Mouse (Mus musculus) embryonic facial prominence, embryonic 12.5 days (tissue): ENCODE results near the gene Opn4. TPM values are rescaled to one million over a fixed set of nuclear protein-coding genes. Genes with fewer than 3 reads are reported as not detected.

Source experiments
- ATAC-seq: fragments of 200-750 bp; cut with Nextera tagmentation; 2 replicates; pipeline ENCODE4 v1.8.0; 2017; ENCODE audit not compliant: insufficient number of reproducible peaks, insufficient read depth, low FRiP score, low TSS enrichment
- H3K27ac ChIP-seq: fragments of 300-500 bp; sonication (generic); 2 replicates; pipeline ENCODE4 v1.5.1; 2016; ENCODE audit warnings: mild to moderate bottlenecking
- H3K27me3 ChIP-seq: fragments of 300-500 bp; sonication (generic); 2 replicates; pipeline ENCODE4 v1.6.1; 2016; ENCODE audit warnings: mild to moderate bottlenecking, moderate library complexity
- H3K36me3 ChIP-seq: fragments of 300-500 bp; sonication (generic); 2 replicates; pipeline ENCODE4 v1.6.1; 2016; ENCODE audit warnings: mild to moderate bottlenecking
- H3K4me1 ChIP-seq: fragments of 300-500 bp; sonication (generic); 2 replicates; pipeline ENCODE4 v1.6.1; 2016
- H3K4me2 ChIP-seq: fragments of 300-500 bp; sonication (generic); replicated peaks from 2 replicates; pipeline ENCODE4 v1.6.1; 2016; ENCODE audit warnings: mild to moderate bottlenecking, moderate library complexity
- H3K4me3 ChIP-seq: fragments of 300-500 bp; sonication (generic); 2 replicates; pipeline ENCODE4 v1.5.1; 2016; ENCODE audit warnings: mild to moderate bottlenecking
- H3K9ac ChIP-seq: fragments of 300-500 bp; sonication (generic); 2 replicates; pipeline ENCODE4 v1.6.1; 2016; ENCODE audit warnings: mild to moderate bottlenecking, moderate library complexity
- H3K9me3 ChIP-seq: fragments of 300-500 bp; sonication (generic); 2 replicates; pipeline ENCODE4 v1.6.1; 2016; ENCODE audit warnings: mild to moderate bottlenecking, moderate library complexity
- WGBS: fragments of 180-500 bp; shearing (Covaris S2); methylation state at CpG from one replicate; pipeline ENCODE4 v1.1.7; 2016; 5-methylcytosine and 5-hydroxymethylcytosine counted together
- polyA plus RNA-seq: library from polyadenylated mRNA; unstranded; fragments of >200 nt; fragmentation: Nextera tagmentation; extraction: Ambion mirVana; gene quantifications from 2 replicates; pipeline ENCODE4 v1.2.1, GENCODE M21; 2016

Opn4 gene
- polyA plus RNA-seq, 1 experiment from 2014 or later = 1.1 TPM

DNA sequence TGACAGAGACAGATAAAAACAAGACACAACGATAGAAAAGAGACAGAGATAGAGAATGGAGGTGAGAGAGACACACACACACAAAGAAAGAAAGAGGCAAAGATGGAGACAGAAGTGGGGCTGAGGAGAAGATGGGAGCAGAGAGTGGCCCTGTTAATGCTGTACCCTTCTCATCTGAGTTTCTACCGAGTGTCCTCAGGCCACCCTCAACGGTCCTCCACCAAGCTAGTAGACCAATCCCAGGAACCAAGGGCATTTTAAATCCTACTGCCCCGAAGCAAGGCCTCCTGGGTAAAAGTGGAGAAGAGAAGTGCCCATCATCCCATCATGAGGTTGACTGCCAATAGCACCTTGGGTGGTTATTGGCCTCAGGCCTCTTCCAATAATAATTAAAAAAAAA is 29.0 kb downstream of the Opn4 start:
- Histone ChIP-seq H3K36me3 (no peaks in the 10 kb centered on the region), H3K27me3 (peaks cover 3% of the 10 kb centered on the region; the same call in 1 of the 2 replicates), H3K4me3 (no peak overlapping the region), H3K27ac (no peak overlapping the region), H3K9me3 (no peaks in the 10 kb centered on the region), H3K4me2 (no peak overlapping the region), H3K9ac (no peak overlapping the region), H3K4me1 (peaks cover 26% of the 10 kb centered on the region)
- ATAC-seq = no peak
- WGBS = 79% methylated on average over 4 of the region's 4 CpGs

DNA sequence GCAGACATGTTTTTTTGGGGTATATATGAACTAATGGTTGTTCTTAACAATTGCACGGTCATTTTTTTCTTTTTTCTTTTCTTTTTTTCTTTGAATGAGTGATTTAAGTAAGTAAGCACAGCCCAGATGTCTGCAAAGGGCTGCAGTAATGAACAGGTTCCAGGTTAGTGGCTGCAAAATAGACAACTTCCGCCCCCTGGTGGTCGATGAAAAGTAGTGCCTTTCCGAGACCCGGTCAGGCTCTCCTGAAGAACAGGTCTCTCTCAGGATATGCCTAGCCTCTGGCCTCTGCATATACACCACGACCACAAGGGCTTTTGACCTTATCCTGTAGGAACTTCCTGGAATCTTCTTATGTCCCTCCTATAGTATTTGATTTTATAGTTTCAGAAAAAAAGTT is 29.6 kb downstream of the Opn4 start:
- Histone ChIP-seq H3K27ac (no peak overlapping the region), H3K9ac (no peak overlapping the region), H3K4me1 (peaks cover 30% of the 10 kb centered on the region), H3K36me3 (no peaks in the 10 kb centered on the region), H3K9me3 (no peaks in the 10 kb centered on the region), H3K4me3 (no peak overlapping the region), H3K4me2 (peak overlapping the region; percentile 49), H3K27me3 (peaks cover 3% of the 10 kb centered on the region; the same call in 1 of the 2 replicates)
- peak; percentile 74 for ATAC-seq
- WGBS = 1% methylated on average over 6 of the region's 6 CpGs

DNA sequence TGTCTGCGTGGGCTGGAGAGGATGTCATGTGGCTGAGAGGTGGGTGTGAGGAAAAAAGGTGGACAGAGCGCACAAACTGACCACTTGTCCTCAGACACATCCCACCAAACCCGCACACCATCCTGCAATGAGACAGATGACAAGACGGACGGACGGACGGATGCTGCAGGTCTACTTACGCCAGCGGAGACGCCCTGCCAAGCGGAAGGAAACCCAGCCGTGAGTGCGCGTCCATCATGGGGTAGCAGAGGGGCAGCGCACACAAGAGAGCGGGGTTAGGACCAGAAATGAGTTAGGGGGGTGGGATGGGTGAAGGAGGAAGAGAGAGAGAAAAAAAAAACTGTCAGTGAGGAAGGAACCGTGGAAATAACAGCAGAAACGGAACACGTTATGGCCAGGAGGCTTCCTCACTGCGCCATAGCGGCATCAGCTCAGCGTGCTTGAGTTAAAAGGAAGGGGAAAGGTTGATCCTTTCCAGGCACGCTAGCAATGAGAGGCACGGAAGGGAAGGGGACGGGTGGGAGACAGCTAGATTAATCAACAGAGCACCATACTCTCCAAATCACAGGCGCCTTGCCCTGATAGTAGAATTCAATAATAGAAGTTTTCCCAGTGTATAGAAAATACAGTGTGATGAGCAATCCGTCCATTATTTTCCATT is 30.3 kb downstream of the Opn4 start:
- ATAC-seq = no peak
- Histone ChIP-seq H3K4me2 (peak overlapping the region; percentile 49), H3K4me3 (peak overlapping the region; percentile 19), H3K27ac (no peak overlapping the region), H3K9me3 (no peaks in the 10 kb centered on the region), H3K36me3 (no peaks in the 10 kb centered on the region), H3K4me1 (peaks cover 32% of the 10 kb centered on the region), H3K9ac (no peak overlapping the region), H3K27me3 (peaks cover 3% of the 10 kb centered on the region; the same call in 1 of the 2 replicates)
- WGBS = 37% methylated on average over 27 of the region's 27 CpGs

DNA sequence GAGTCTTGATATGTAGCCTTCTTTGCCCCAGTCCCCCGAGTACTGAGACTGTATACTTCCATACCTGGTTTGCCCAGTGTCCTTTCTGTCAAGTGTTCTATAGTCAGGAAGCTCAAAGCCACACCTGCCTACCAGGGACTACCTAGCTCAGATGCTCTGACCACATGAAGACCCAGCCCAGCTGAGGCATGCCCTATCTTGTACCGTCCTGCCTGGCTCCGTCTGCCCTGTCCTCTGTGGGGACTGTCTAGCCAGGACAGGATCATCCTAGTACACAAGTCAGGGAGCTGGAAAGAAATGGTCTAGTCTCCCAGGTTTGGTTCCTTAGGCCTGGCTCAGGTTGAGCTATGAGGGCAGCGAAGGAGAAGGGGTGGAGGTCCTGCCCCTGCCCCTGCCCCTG is 31.3 kb downstream of the Opn4 start:
- no peaks in the 10 kb centered on the region for H3K36me3 ChIP-seq
- peaks cover 3% of the 10 kb centered on the region; the same call in 1 of the 2 replicates for H3K27me3 ChIP-seq
- no peak overlapping the region for H3K4me3 ChIP-seq
- no peak for ATAC-seq
- H3K9ac ChIP-seq = no peak overlapping the region
- peaks cover 32% of the 10 kb centered on the region for H3K4me1 ChIP-seq
- no peak overlapping the region for H3K4me2 ChIP-seq
- H3K9me3 ChIP-seq = no peaks in the 10 kb centered on the region
- no peak overlapping the region for H3K27ac ChIP-seq
- WGBS = 79% methylated on average over 4 of the region's 4 CpGs

DNA sequence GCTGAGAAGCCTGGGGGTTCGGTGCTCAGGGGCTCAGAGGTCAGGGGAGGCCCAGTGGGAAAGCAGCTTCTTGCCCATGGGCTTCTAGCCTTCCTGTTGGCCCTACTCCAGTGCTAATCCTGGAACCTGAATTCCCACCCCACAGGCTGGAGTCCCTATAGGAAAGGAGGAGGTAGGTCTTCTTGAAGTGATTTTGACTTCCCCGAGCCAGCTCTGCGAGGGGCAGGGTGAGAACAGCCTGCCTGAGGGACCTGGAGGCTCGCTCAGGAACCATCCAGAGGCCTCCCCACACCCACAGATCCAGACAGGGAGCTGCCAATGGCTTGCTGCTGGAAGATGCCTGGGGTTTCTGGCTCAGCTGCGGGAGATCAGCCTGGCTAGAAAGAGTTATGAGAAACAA is 32.2 kb downstream of the Opn4 start:
- H3K27me3 ChIP-seq = peaks cover 3% of the 10 kb centered on the region; the same call in 1 of the 2 replicates
- peaks cover 32% of the 10 kb centered on the region for H3K4me1 ChIP-seq
- no peak overlapping the region for H3K4me2 ChIP-seq
- no peaks in the 10 kb centered on the region for H3K9me3 ChIP-seq
- no peak overlapping the region for H3K27ac ChIP-seq
- 36% methylated on average over 5 of the region's 5 CpGs for WGBS
- H3K9ac ChIP-seq = no peak overlapping the region
- H3K4me3 ChIP-seq = no peak overlapping the region
- ATAC-seq = no peak
- no peaks in the 10 kb centered on the region for H3K36me3 ChIP-seq

DNA sequence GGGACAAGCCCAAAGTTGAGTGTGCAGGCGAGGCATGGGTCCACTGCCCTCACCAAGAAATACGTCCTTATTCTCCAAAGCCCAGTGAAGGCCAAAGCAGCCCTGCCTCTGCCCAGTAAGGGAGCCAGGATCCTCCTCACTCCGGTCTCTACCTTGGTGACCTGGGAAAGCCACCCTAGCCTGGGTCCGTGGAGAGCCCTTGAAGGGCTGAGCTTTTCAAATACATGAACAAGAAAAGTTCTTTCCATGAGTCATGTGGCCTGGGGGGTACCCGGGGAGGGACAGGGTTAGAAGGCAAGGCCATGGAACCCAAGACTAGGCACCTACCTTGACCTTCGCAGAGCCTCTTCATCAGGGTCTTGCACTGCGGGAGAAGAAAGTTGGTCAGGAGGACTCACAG is 33.4 kb downstream of the Opn4 start:
- Histone ChIP-seq H3K4me2 (no peak overlapping the region), H3K4me3 (no peak overlapping the region), H3K9ac (no peak overlapping the region), H3K27me3 (peaks cover 3% of the 10 kb centered on the region; the same call in 1 of the 2 replicates), H3K27ac (no peak overlapping the region), H3K36me3 (no peaks in the 10 kb centered on the region), H3K4me1 (peaks cover 38% of the 10 kb centered on the region), H3K9me3 (no peaks in the 10 kb centered on the region)
- no peak for ATAC-seq
- WGBS = 91% methylated on average over 7 of the region's 7 CpGs

DNA sequence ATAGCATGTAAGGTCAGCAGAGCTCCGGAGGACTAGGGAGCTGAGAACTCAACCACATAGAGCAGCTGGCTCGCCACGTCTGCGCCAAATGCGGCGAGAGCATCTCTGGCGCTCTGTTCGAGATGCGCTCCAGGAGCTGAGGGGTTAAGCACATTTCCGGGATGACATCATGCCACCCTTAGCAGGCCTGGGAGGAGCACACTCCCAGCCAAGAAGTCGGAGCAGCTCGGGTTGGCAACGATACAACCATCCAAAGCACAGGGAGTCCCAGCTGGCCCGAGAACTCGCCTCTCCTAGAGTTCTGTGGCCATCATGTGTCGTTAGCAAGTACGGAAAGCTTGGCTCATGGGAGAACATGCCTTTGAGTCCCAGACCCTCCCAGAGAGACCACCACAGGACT is 34.2 kb downstream of the Opn4 start:
- Histone ChIP-seq H3K4me3 (no peak overlapping the region), H3K4me2 (no peak overlapping the region), H3K4me1 (peaks cover 38% of the 10 kb centered on the region), H3K27me3 (peaks cover 3% of the 10 kb centered on the region; the same call in 1 of the 2 replicates), H3K36me3 (no peaks in the 10 kb centered on the region), H3K9ac (no peak overlapping the region), H3K9me3 (no peaks in the 10 kb centered on the region), H3K27ac (no peak overlapping the region)
- WGBS = 64% methylated on average over 17 of the region's 17 CpGs
- ATAC-seq = no peak

DNA sequence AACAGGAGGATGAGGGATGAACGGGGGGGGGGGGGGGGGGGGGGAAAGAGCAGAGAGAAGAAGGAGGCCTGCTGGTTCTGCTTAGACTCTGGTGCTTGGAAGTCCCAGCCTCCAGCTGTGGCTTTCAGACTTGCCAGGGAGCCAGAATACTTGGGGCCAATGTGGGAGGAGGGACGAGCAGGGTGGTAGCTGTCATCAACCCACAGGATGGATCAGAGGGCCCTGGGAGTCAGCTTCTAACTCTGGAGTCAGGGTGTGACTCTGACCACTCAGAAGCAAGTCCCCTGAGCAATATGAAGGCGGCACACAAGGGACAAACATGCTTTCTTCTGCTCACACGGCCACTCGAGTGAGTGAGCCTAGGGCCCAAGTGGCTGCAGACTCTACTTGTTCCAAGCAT is 35.3 kb downstream of the Opn4 start:
- H3K4me1 ChIP-seq = peaks cover 37% of the 10 kb centered on the region

DNA sequence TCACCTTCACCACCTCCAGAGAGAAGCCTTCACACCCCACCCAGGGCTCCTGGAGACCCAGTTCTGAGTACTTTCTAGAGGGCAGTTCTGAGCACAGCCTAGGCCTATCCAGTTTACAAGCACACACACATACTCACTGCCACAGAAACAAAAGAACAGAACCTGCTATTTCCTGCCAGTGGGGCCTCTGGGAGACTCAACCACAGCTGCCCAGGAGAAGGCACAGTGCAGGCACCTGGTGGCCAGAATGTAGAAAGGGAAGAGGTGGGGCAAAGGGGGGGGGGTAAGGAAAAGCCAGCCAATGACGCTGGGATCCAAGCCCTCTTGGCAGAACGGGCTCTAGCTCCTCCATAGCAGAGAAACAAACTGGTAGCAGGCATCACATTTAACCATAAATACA is 37.5 kb downstream of the Opn4 start:
- 16% methylated on average over 2 of the region's 2 CpGs for WGBS
- Histone ChIP-seq H3K27ac (0 out of 2 replicates have a peak overlapping the region, but pooled peaks have one; percentile 23), H3K4me2 (no peak overlapping the region), H3K9me3 (no peaks in the 10 kb centered on the region), H3K36me3 (no peaks in the 10 kb centered on the region), H3K9ac (no peak overlapping the region), H3K4me1 (peaks cover 20% of the 10 kb centered on the region), H3K4me3 (no peak overlapping the region), H3K27me3 (no peaks in the 10 kb centered on the region; the same call in 1 of the 2 replicates)
- ATAC-seq = peak; percentile 62; the same call in 1 of the 2 replicates

More for the DNA sequence above, 35.3 kb downstream of the Opn4 start:
- 65% methylated on average over 5 of the region's 5 CpGs for WGBS
- ATAC-seq = no peak
- no peak overlapping the region for H3K9ac ChIP-seq
- H3K4me2 ChIP-seq = no peak overlapping the region
- H3K27me3 ChIP-seq = peaks cover 3% of the 10 kb centered on the region; the same call in 1 of the 2 replicates
- H3K9me3 ChIP-seq = no peaks in the 10 kb centered on the region
- H3K4me3 ChIP-seq = no peak overlapping the region
- H3K27ac ChIP-seq = no peak overlapping the region
- H3K36me3 ChIP-seq = no peaks in the 10 kb centered on the region

DNA sequence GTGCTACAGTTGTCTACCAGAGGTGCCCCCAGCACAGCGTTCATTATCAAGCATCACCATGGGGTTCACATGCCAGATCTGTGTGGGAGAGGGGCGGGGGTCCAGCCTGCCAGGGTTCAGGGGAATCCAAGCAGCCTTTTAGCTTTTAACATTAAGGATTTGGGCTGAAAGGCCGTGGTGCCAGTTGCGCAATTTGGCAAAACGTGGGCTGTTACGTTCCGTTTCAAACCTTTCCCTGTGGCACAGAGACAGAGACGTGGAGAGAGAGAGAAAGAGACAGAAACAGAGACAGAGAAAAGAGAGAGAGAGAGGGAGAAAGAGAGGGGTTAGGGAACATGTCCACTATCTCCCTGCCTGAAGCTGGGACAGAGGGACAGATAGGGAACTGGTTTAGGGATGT is 38.3 kb downstream of the Opn4 start:
- Histone ChIP-seq H3K27ac (no peak overlapping the region), H3K9ac (no peak overlapping the region), H3K4me1 (peaks cover 19% of the 10 kb centered on the region), H3K4me2 (no peak overlapping the region), H3K9me3 (no peaks in the 10 kb centered on the region), H3K36me3 (no peaks in the 10 kb centered on the region), H3K4me3 (no peak overlapping the region), H3K27me3 (no peaks in the 10 kb centered on the region)
- no peak for ATAC-seq
- 92% methylated on average over 8 of the region's 8 CpGs for WGBS

DNA sequence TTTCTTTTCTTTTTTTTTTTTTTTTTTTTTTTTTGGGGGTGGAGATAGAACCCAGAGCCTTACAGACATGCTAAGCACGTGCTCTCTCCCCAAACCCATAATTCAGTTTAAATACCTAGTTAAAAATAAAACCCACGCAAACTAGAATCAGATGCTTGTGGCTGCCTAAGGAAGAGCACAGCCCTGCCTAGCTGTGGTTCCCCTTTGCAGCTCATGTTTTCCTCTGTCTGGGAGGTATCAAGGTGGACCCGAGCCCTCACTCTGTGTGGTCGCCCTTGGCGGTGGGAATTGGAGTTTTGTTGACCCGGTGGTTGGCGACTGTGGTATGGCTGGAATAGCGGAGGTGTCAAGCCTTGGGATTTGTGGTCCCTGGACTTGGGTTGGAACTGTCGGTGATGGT is 41.0 kb downstream of the Opn4 start:
- Histone ChIP-seq H3K27me3 (no peaks in the 10 kb centered on the region), H3K27ac (no peak overlapping the region), H3K9me3 (no peaks in the 10 kb centered on the region), H3K36me3 (no peaks in the 10 kb centered on the region), H3K4me3 (no peak overlapping the region), H3K4me2 (no peak overlapping the region), H3K4me1 (peaks cover 10% of the 10 kb centered on the region), H3K9ac (no peak overlapping the region)
- 62% methylated on average over 9 of the region's 9 CpGs for WGBS
- no peak for ATAC-seq

DNA sequence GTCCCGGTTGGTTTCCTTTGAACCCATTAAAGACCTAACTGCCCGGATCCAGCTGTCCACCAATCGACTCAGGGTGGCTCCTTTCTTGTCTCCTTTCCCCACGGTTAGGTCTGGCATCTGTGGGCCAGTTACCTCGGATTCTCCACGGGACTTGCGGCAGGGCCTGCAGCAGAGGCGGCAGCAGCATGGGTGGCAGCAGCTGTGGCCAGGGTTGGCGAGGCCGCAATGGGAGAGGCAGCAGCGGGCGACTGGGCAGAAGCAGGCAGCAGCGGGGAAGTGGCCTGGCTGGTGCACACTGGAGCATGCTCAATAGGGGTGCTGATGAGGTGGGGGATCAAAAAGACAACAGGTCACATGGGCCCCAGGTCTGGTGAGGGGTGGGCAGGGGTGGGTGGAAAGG is 44.7 kb downstream of the Opn4 start:
- no peaks in the 10 kb centered on the region for H3K36me3 ChIP-seq
- H3K4me2 ChIP-seq = no peak overlapping the region
- no peak overlapping the region for H3K9ac ChIP-seq
- WGBS = 74% methylated on average over 13 of the region's 13 CpGs
- no peak overlapping the region for H3K4me3 ChIP-seq
- no peak overlapping the region for H3K27ac ChIP-seq
- H3K27me3 ChIP-seq = no peaks in the 10 kb centered on the region; the same call in 1 of the 2 replicates
- H3K4me1 ChIP-seq = peaks cover 3% of the 10 kb centered on the region; the same call in 1 of the 2 replicates
- H3K9me3 ChIP-seq = no peaks in the 10 kb centered on the region
- ATAC-seq = no peak
